Mouse (Mus musculus) ES-E14 (cell line): ENCODE results near the gene Rnf217. TPM values are rescaled to one million over a fixed set of nuclear protein-coding genes. Genes with fewer than 3 reads are reported as not detected.

ENCODE experiments used
- DNase-seq: peaks from one replicate; pipeline ENCODE4 v3.0.0-alpha.2; 2013; ENCODE audit warnings: low read depth, low spot score
- H3K27ac ChIP-seq: 2 replicates; pipeline ENCODE4 v1.5.1; 2012; ENCODE audit warnings: low read depth, mild to moderate bottlenecking, low read length, moderate library complexity, mixed read lengths; ENCODE audit not compliant: poor library complexity, insufficient read depth, severe bottlenecking
- H3K36me3 ChIP-seq: 2 replicates; pipeline ENCODE4 v1.6.1; 2012; ENCODE audit warnings: mild to moderate bottlenecking, low read length, moderate library complexity, mixed read lengths; ENCODE audit not compliant: control insufficient read depth, poor library complexity, insufficient read depth, severe bottlenecking
- H3K4me1 ChIP-seq, 2 experiments: fragments of 150-350 bp in 1 of 2; sonication (generic) in 1 of 2; 2 replicates each; pipeline ENCODE4 v1.6.1; 2012; ENCODE audit warnings: low read length in 2 of 2, mild to moderate bottlenecking in 1 of 2, mixed read lengths in 1 of 2; ENCODE audit not compliant: control insufficient read depth in 2 of 2, insufficient read depth in 2 of 2, poor library complexity in 1 of 2
- H3K4me3 ChIP-seq, 2 experiments: fragments of 150-350 bp in 1 of 2; sonication (generic) in 1 of 2; 2 replicates each; pipeline ENCODE4 v1.5.1; 2012; ENCODE audit warnings: low read length in 2 of 2, low read depth in 1 of 2, mild to moderate bottlenecking in 1 of 2, mixed read lengths in 1 of 2; ENCODE audit not compliant: insufficient read depth in 1 of 2, poor library complexity in 1 of 2, severe bottlenecking in 1 of 2
- H3K9ac ChIP-seq: 2 replicates; pipeline ENCODE4 v1.6.1; 2012; ENCODE audit warnings: low read depth, mild to moderate bottlenecking, low read length, mixed read lengths; ENCODE audit not compliant: poor library complexity, insufficient read depth, severe bottlenecking
- H3K9me3 ChIP-seq: fragments of 150-350 bp; sonication (generic); 2 replicates; pipeline ENCODE4 v1.6.1; 2012; ENCODE audit warnings: low read depth, mild to moderate bottlenecking, low read length; ENCODE audit not compliant: control insufficient read depth, insufficient read depth
- CHD2 ChIP-seq: IDR thresholded peaks from 2 replicates; pipeline ENCODE4 v1.6.1; 2014; ENCODE audit warnings: mild to moderate bottlenecking, low read depth, low read length, inconsistent platforms
- HCFC1 ChIP-seq: IDR thresholded peaks from 2 replicates; pipeline ENCODE4 v1.6.1; 2012; ENCODE audit warnings: low read length, inconsistent platforms, borderline replicate concordance; ENCODE audit not compliant: insufficient read depth
- MAFK ChIP-seq: IDR thresholded peaks from 2 replicates; pipeline ENCODE4 v1.6.1; 2014; ENCODE audit warnings: mild to moderate bottlenecking, low read depth, low read length, inconsistent platforms; ENCODE audit not compliant: insufficient read depth
- ZC3H11A ChIP-seq: IDR thresholded peaks from 2 replicates; pipeline ENCODE4 v1.6.1; 2012; ENCODE audit warnings: low read depth, mild to moderate bottlenecking, inconsistent platforms, low read length, borderline replicate concordance
- ZNF384 ChIP-seq: IDR thresholded peaks from 2 replicates; pipeline ENCODE4 v1.6.1; 2012; ENCODE audit warnings: low read depth, low read length, inconsistent platforms
- in situ Hi-C, 2 experiments: fragments of 600-800 bp; cut with MboI; formaldehyde crosslinking; loops; one replicate each; pipeline ENCODE4 v1.15.1; 2025; ENCODE audit warnings: low sequenced_read_pairs in 2 of 2, inconsistent platforms in 1 of 2; ENCODE audit not compliant: unreplicated experiment in 2 of 2
- total RNA-seq: library from RNA; depleted of rRNA; stranded (reverse); fragments of 300-350 nt; gene quantifications from 2 replicates; pipeline ENCODE4 v1.2.3, GENCODE M21; 2012

Rnf217 gene
- total RNA-seq, 1 experiment = 1.2 TPM

DNA sequence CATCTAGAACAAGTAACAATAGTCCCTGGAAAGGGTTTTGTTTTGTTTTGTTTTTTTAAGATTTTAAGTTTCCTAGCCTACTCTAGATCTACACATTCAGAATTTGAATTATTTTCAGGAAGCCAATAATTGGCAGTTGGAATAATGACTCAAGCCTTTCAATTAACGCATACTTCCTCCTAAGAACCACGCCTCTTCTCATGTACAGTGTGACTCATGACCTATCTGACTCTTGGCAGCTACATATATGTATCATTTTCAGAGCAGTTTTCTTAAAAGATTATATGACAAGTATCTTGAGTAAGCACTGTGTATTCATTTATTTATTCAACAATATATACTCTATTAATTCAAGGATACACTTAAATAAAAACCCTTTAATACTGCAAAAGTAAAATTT lies 70.7 kb downstream of the Rnf217 start:
- H3K36me3 ChIP-seq = no peaks in the 10 kb centered on the region
- in situ Hi-C loops = no loop called here
- no peak for DNase-seq
- H3K4me1 ChIP-seq = no peaks in the 10 kb centered on the region
- H3K9ac ChIP-seq = no peak overlapping the region
- no peak for TF ChIP-seq ZNF384
- TF ChIP-seq HCFC1 = no peak
- TF ChIP-seq MAFK = no peak
- no peak for TF ChIP-seq ZC3H11A
- no peak for TF ChIP-seq CHD2
- no peak overlapping the region for H3K4me3 ChIP-seq
- H3K27ac ChIP-seq = no peak overlapping the region
- no peaks in the 10 kb centered on the region for H3K9me3 ChIP-seq

DNA sequence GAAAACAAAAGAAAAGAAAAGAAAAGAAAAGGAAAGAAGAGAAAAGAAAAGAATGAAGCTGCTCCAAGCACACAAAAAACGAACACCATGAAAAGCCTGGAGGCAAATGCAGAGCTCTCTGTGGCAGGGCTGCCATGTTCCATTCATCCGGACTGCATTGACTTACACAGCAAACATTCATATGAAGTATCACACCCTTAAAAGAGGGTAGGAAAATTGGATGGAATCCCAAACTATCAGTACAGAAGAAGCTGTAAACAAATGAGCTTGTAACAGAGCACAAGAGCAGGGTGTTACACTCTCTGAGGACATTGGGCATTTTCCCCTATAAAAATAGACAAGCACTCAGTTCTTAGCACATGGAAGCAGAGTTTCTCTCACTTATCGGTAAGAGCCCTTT lies 71.8 kb downstream of the Rnf217 start:
- H3K4me3 ChIP-seq = no peak overlapping the region
- H3K27ac ChIP-seq = no peak overlapping the region
- no peak overlapping the region for H3K9ac ChIP-seq
- no peaks in the 10 kb centered on the region for H3K36me3 ChIP-seq
- TF ChIP-seq ZC3H11A = no peak
- in situ Hi-C loops = no loop called here
- H3K4me1 ChIP-seq = no peaks in the 10 kb centered on the region
- H3K9me3 ChIP-seq = no peaks in the 10 kb centered on the region
- DNase-seq = no peak

DNA sequence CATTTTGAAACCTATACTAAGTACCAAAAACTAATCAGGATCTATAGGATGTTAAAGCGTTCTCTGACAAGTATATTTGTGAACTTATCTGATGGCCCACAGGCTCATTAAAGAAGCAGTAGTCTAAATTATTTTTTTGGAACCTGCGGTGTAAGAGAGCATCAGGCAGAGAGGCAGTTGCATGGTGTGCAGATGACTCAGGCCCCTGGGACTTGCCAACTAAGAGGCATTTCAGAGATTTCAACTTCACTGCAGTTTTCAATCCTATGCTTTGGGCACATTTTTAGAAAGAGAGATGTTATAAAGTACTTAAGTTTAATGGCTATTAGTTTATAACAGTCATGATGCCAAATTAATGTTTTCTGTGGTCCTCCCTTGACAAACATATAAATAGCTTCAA lies 73.9 kb downstream of the Rnf217 start:
- no peaks in the 10 kb centered on the region for H3K9me3 ChIP-seq
- no peaks in the 10 kb centered on the region for H3K4me1 ChIP-seq
- no peaks in the 10 kb centered on the region for H3K36me3 ChIP-seq
- in situ Hi-C loops = no loop called here
- TF ChIP-seq MAFK (no peak), ZNF384 (no peak), HCFC1 (no peak), ZC3H11A (no peak), CHD2 (no peak)
- DNase-seq = no peak
- H3K4me3 ChIP-seq = no peak overlapping the region
- no peak overlapping the region for H3K27ac ChIP-seq
- H3K9ac ChIP-seq = no peak overlapping the region

DNA sequence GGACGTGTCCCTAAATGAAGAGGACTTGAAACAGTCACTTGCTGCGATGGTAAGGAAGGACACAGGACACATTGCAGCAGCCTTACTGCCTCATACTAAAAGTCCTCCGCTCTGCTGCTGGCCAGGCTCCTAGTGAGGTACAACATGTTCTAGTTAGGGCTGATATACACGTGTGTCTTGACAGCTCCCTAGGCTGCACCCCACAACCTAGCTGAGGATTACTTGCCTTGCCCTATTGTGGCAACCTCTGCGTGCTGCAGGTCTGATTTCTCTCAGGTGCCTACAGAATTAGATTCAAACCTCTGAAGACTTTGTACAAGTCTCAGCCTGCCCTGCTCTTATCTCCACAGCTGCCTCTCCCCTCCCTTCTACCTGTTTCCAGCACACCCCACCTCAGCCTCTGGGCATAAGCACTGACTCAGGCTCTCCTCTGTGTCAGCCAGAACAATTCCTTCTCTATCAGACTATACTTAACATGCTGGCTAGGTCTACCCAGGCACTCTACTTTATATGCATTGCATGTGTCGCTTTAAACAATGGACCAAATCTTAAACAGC lies 75.6 kb downstream of the Rnf217 start:
- TF ChIP-seq ZNF384 = no peak
- no peak for TF ChIP-seq MAFK
- no peak for TF ChIP-seq CHD2
- no peak for TF ChIP-seq ZC3H11A
- no peak for TF ChIP-seq HCFC1
- Histone ChIP-seq H3K9me3 (no peaks in the 10 kb centered on the region), H3K36me3 (no peaks in the 10 kb centered on the region), H3K4me1 (0 out of 4 replicates have a peak, but pooled peaks cover 0 to 2% of the 10 kb centered on the region in 2 experiments), H3K9ac (no peak overlapping the region), H3K27ac (no peak overlapping the region), H3K4me3 (no peak overlapping the region)
- in situ Hi-C loops = no loop called here
- DNase-seq = peak; percentile 17

DNA sequence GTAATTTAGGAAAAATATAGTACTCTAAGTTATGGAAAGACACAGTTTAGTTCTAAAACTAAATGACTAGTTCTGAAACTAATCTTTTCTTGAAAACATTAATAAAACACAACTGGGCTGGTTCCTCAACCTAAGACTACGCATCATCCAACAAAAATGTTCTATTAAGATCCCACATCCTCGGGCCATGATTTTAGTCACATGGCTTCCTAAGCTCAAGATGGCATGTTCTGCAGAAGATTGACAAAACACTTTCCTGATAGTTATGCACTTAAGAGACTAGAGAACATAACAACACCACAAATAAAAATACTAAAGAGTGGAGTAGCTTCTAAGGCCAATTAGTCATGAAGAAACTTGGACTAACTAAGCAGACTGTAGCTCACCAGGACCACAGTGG lies 76.2 kb downstream of the Rnf217 start:
- H3K4me3 ChIP-seq = no peak overlapping the region
- no peak overlapping the region for H3K9ac ChIP-seq
- in situ Hi-C loops = no loop called here
- no peak for DNase-seq
- no peak overlapping the region for H3K27ac ChIP-seq
- TF ChIP-seq MAFK (no peak), ZNF384 (no peak), ZC3H11A (no peak), CHD2 (no peak), HCFC1 (no peak)
- no peaks in the 10 kb centered on the region for H3K36me3 ChIP-seq
- H3K9me3 ChIP-seq = no peaks in the 10 kb centered on the region
- H3K4me1 ChIP-seq = 0 out of 4 replicates have a peak, but pooled peaks cover 0 to 2% of the 10 kb centered on the region in 2 experiments
